Mouse (Mus musculus) bone marrow, adult 2 months (tissue): ENCODE data around the gene Birc7.

Experiments
- CTCF ChIP-seq: fragments of 200-500 bp; IDR thresholded peaks from 2 replicates; pipeline ENCODE4 v1.5.1; 2011; ENCODE audit warnings: low read length, control low read depth; ENCODE audit not compliant: control insufficient read depth, insufficient read depth
- POLR2A ChIP-seq: fragments of 200-500 bp; IDR thresholded peaks from 2 replicates; pipeline ENCODE4 v1.6.1; 2011; ENCODE audit warnings: low read depth, mild to moderate bottlenecking, control low read depth, low read length, borderline replicate concordance; ENCODE audit not compliant: control insufficient read depth

- TF ChIP-seq POLR2A (no peak), CTCF (no peak)
These were observed 24.2 kb upstream of the Birc7 start for GRCm38 (mm10) chr2:180904435-180905208.
